ENCODE assay signal across 10 mouse cellular contexts in the genomic region with DNA sequence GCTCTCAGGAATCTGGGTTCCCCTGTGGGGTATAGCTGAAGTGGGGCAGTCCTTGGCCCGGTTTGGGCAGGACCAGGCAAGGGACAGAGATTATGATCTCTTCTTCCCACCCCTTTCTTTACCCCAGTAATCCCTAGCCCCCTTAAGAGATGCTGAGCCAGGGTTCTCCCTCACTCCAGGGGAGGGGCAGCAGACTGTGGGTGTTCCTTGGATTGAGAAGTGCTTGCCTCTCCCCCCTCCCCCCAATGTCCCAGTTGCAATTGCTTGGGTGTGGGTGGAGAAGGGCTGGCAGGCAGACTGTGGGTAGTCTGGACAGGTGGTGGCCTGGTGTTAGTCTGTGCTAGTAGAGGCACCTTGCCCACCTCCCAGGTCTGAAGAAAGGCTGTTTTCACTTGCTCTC. TPM values are rescaled to one million over a fixed set of nuclear protein-coding genes. Genes with fewer than 3 reads are reported as not detected.
DNase-seq lines count a peak whose midpoint lies in the region; ATAC-seq lines count a peak whose summit lies in the region.
"Had no signal": no experiment of that assay in that cellular context is flagged by ENCODE, and none has a peak within 500 bp of the region (broad histone marks: within the 10 kb centered on the region; RNA-seq: fewer than 3 reads in every experiment).

No protein-coding gene starts in this region.

- H3K4me1 ChIP-seq in heart, embryonic 11.5 days (ENCODE audit: control insufficient read depth, insufficient read depth, low read length), result peaks cover 11% of the 10 kb centered on the region
- peaks cover 16% of the 10 kb centered on the region for H3K4me1 ChIP-seq in forebrain, embryonic 16.5 days (replicated peaks; ENCODE audit: control insufficient read depth, insufficient read depth, low read length)
- peaks cover 21% of the 10 kb centered on the region for H3K4me1 ChIP-seq in limb, embryonic 15.5 days

- H3K27me3 ChIP-seq in heart, embryonic 11.5 days (ENCODE audit: control insufficient read depth, insufficient read depth, low read length), result no peaks in the 10 kb centered on the region
- H3K27me3 ChIP-seq in forebrain, embryonic 16.5 days (replicated peaks; ENCODE audit: control insufficient read depth, insufficient read depth, low read length), result no peaks in the 10 kb centered on the region
- no peaks in the 10 kb centered on the region for H3K27me3 ChIP-seq in limb, embryonic 15.5 days

- peaks cover 23% of the 10 kb centered on the region for H3K9me3 ChIP-seq in heart, embryonic 11.5 days (replicated peaks; ENCODE audit: control insufficient read depth, low read length)
- H3K9me3 ChIP-seq in forebrain, embryonic 16.5 days (ENCODE audit: control insufficient read depth, low read length), result peaks cover 19% of the 10 kb centered on the region
- peaks cover 16% of the 10 kb centered on the region; the same call in 1 of the 2 replicates for H3K9me3 ChIP-seq in limb, embryonic 15.5 days

- DNase-seq in heart, postnatal 4 days, result no peak
- DNase-seq in NIH3T3 (ENCODE audit: low read depth), result peak; percentile 32
- no peak for DNase-seq in B cell, adult 2 months
- no peak for DNase-seq in urinary bladder, postnatal 14 days (ENCODE audit: low spot score)

- peak overlapping the region; percentile 89 for H3K4me3 ChIP-seq in heart, embryonic 11.5 days (ENCODE audit: low read depth, low read length)
- no peak overlapping the region; the same call in 1 of the 2 replicates for H3K4me3 ChIP-seq in forebrain, embryonic 16.5 days (replicated peaks; ENCODE audit: low read length)
- H3K4me3 ChIP-seq in limb, embryonic 15.5 days, result peak overlapping the region; percentile 83; the same call in 1 of the 2 replicates

- H3K4me2 ChIP-seq in heart, embryonic 11.5 days, result peak overlapping the region; percentile 70
- peak overlapping the region; percentile 88 for H3K4me2 ChIP-seq in forebrain, embryonic 16.5 days (ENCODE audit: low read length)
- H3K4me2 ChIP-seq in limb, embryonic 15.5 days, result peak overlapping the region; percentile 82; the same call in 1 of the 2 replicates

- WGBS in heart, embryonic 11.5 days (ENCODE audit: insufficient replicate concordance), result 62% methylated on average over 1 of the region's 1 CpGs
- 47% methylated on average over 1 of the region's 1 CpGs for WGBS in forebrain, embryonic 16.5 days
- WGBS in limb, embryonic 15.5 days, result 56% methylated on average over 1 of the region's 1 CpGs

- H3K9ac ChIP-seq in heart, embryonic 11.5 days (ENCODE audit: low read depth, low read length), result no peak overlapping the region; the same call in 1 of the 2 replicates
- no peak overlapping the region for H3K9ac ChIP-seq in forebrain, embryonic 16.5 days (replicated peaks; ENCODE audit: low read depth, low read length)
- no peak overlapping the region for H3K9ac ChIP-seq in limb, embryonic 15.5 days

- no peak for ATAC-seq in heart, embryonic 11.5 days (replicated peaks; ENCODE audit: insufficient number of reproducible peaks, low FRiP score, low TSS enrichment)
- no peak for ATAC-seq in forebrain, embryonic 16.5 days
- ATAC-seq in limb, embryonic 15.5 days (ENCODE audit: insufficient number of reproducible peaks, low FRiP score, low TSS enrichment, low read depth), result no peak
- no peak for ATAC-seq in granulocyte monocyte progenitor cell, adult 5-6 weeks (replicated peaks; ENCODE audit: poor library complexity, severe bottlenecking)

- peaks cover 44% of the 10 kb centered on the region for H3K36me3 ChIP-seq in heart, embryonic 11.5 days (ENCODE audit: control insufficient read depth, insufficient read depth, low read length)
- H3K36me3 ChIP-seq in forebrain, embryonic 16.5 days (ENCODE audit: control insufficient read depth, insufficient read depth), result peaks cover 24% of the 10 kb centered on the region
- H3K36me3 ChIP-seq in limb, embryonic 15.5 days, result peaks cover 43% of the 10 kb centered on the region

- H3K27ac ChIP-seq in heart, embryonic 11.5 days (ENCODE audit: low read depth, low read length), result no peak overlapping the region
- no peak overlapping the region for H3K27ac ChIP-seq in forebrain, embryonic 16.5 days (ENCODE audit: low read length)
- H3K27ac ChIP-seq in limb, embryonic 15.5 days, result no peak overlapping the region

RNA-seq across cellular contexts. Expression of gene Gm44965, which starts 1.5 kb away (rescaled TPM):
- polyA plus RNA-seq in heart, embryonic 11.5 days (2014; fragmentation: Nextera tagmentation; extraction: Ambion mirVana), result not detected in 2 replicates
- total RNA-seq in heart, postnatal 4 days (2021), result not detected
- polyA plus RNA-seq in forebrain, embryonic 16.5 days (2015; fragmentation: Nextera tagmentation; extraction: Ambion mirVana), result not detected in 2 replicates
- polyA plus RNA-seq in limb, embryonic 15.5 days (2015; fragmentation: Nextera tagmentation; extraction: Ambion mirVana), result 0.79 and 1.1 TPM in 2 replicates
- not detected in 2 replicates for total RNA-seq in granulocyte monocyte progenitor cell, adult 5-6 weeks (2014; fragmentation: Nextera tagmentation)
- not detected in 2 replicates for total RNA-seq in granulocyte monocyte progenitor cell, adult 5-6 weeks (2017)
- total RNA-seq: ES-E14 had no signal
- polyA plus RNA-seq: frontal cortex, adult 2 months had no signal

RNA-seq across cellular contexts. Expression of gene Repin1, which starts 1.6 kb away (rescaled TPM):
- 22.0 and 26.5 TPM in 2 replicates for polyA plus RNA-seq in heart, embryonic 11.5 days (2014; fragmentation: Nextera tagmentation; extraction: Ambion mirVana)
- 10 to 100 TPM; 30.4 to 31.2 TPM for total RNA-seq in heart, postnatal 4 days (2021)
- polyA plus RNA-seq in forebrain, embryonic 16.5 days (2015; fragmentation: Nextera tagmentation; extraction: Ambion mirVana), result 32.9 and 34.4 TPM in 2 replicates
- 21.0 and 23.9 TPM in 2 replicates for polyA plus RNA-seq in limb, embryonic 15.5 days (2015; fragmentation: Nextera tagmentation; extraction: Ambion mirVana)
- 15.2 and 18.8 TPM in 2 replicates for total RNA-seq in granulocyte monocyte progenitor cell, adult 5-6 weeks (2014; fragmentation: Nextera tagmentation)
- total RNA-seq in granulocyte monocyte progenitor cell, adult 5-6 weeks (2017), result 10.6 and 12.0 TPM in 2 replicates

RNA-seq across cellular contexts. Expression of gene Gm45021, which starts 5.9 kb away (rescaled TPM):
- 0.77 and 1.3 TPM in 2 replicates for polyA plus RNA-seq in heart, embryonic 11.5 days (2014; fragmentation: Nextera tagmentation; extraction: Ambion mirVana)
- not detected for total RNA-seq in heart, postnatal 4 days (2021)
- polyA plus RNA-seq in forebrain, embryonic 16.5 days (2015; fragmentation: Nextera tagmentation; extraction: Ambion mirVana), result not detected in 2 replicates
- polyA plus RNA-seq in limb, embryonic 15.5 days (2015; fragmentation: Nextera tagmentation; extraction: Ambion mirVana), result not detected in 2 replicates
- not detected in 2 replicates for total RNA-seq in granulocyte monocyte progenitor cell, adult 5-6 weeks (2014; fragmentation: Nextera tagmentation)
- total RNA-seq in granulocyte monocyte progenitor cell, adult 5-6 weeks (2017), result not detected in 2 replicates
- total RNA-seq: ES-E14 had no signal
- polyA plus RNA-seq: frontal cortex, adult 2 months had no signal

RNA-seq across cellular contexts. Expression of gene Zfp775, which starts 6.6 kb away (rescaled TPM):
- 5.8 and 6.0 TPM in 2 replicates for polyA plus RNA-seq in heart, embryonic 11.5 days (2014; fragmentation: Nextera tagmentation; extraction: Ambion mirVana)
- total RNA-seq in heart, postnatal 4 days (2021), result 1 to 10 TPM; 4.0 to 5.4 TPM
- polyA plus RNA-seq in forebrain, embryonic 16.5 days (2015; fragmentation: Nextera tagmentation; extraction: Ambion mirVana), result 15.8 and 17.2 TPM in 2 replicates
- 5.1 and 5.4 TPM in 2 replicates for polyA plus RNA-seq in limb, embryonic 15.5 days (2015; fragmentation: Nextera tagmentation; extraction: Ambion mirVana)
- 2.2 TPM in 1 of 2 replicates, not detected in the other for total RNA-seq in granulocyte monocyte progenitor cell, adult 5-6 weeks (2014; fragmentation: Nextera tagmentation)
- total RNA-seq in granulocyte monocyte progenitor cell, adult 5-6 weeks (2017), result 0.99 and 1.7 TPM in 2 replicates

RNA-seq across cellular contexts. Expression of gene Rarres2, which starts 22.7 kb away (rescaled TPM):
- 16.4 and 18.3 TPM in 2 replicates for polyA plus RNA-seq in heart, embryonic 11.5 days (2014; fragmentation: Nextera tagmentation; extraction: Ambion mirVana)
- total RNA-seq in heart, postnatal 4 days (2021), result 10 to 100 TPM; 69.3 to 70.3 TPM
- polyA plus RNA-seq in forebrain, embryonic 16.5 days (2015; fragmentation: Nextera tagmentation; extraction: Ambion mirVana), result 3.6 and 4.5 TPM in 2 replicates
- polyA plus RNA-seq in limb, embryonic 15.5 days (2015; fragmentation: Nextera tagmentation; extraction: Ambion mirVana), result 24.8 and 30.5 TPM in 2 replicates
- not detected in 2 replicates for total RNA-seq in granulocyte monocyte progenitor cell, adult 5-6 weeks (2014; fragmentation: Nextera tagmentation)
- total RNA-seq in granulocyte monocyte progenitor cell, adult 5-6 weeks (2017), result not detected in 2 replicates
